Mouse (Mus musculus): ENCODE measurements around the gene Acadm.

Gene Acadm

GRCm38 (mm10) chr3:153944335-153944990 lies at the start of gene Acadm:
Gene Acadm (minus strand): TSS chr3:153944632.
- peak; percentile 99 for DNase-seq

DNA sequence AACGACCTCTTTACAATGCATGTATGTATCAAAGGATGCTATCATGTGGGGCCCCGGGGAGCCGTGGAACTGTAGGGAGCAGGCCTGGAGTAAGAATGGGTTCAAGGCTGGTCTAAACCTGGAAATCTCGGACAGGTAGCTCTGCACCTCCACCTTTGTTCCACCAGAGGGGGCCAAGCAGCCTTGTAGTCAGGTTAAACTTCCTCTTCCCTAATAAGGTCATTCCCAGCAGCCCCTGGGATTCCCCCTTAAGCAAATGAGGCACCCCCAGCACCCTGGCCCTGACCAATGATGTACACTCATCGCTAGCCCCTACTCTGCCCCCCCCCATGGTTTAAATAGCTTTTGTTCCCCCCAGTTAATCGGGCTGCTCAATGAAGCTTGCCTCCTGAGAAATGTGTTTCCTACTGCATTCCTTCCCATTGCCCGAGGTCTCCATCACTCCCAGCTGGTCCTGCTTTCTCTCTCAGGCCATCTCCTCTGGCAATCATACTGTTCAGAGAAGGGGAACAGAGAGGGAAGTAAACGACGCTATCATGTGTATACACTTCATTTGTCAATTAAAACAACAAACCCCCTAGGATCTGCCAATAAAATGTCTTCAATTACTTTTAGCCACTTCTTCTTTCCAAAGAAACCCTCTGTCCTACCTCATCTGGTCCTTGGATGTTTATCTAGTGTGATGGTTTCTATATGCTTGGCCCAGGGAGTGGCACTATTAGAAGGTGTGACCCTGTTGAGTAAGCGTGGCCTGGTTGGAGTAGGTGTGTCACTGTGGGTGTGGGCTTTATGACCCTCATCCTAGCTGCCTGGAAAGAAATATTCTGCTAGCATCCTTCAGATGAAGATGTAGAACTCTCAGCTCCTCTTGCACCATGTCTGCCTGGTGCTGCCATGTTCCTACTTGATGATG lies 40.3 kb upstream of the Acadm start:
- DNase-seq: peak; percentile 50

- DNase-seq: no peak
These were observed 36.2 kb upstream of the Acadm start for GRCm38 (mm10) chr3:153980611-153981010.

DNA sequence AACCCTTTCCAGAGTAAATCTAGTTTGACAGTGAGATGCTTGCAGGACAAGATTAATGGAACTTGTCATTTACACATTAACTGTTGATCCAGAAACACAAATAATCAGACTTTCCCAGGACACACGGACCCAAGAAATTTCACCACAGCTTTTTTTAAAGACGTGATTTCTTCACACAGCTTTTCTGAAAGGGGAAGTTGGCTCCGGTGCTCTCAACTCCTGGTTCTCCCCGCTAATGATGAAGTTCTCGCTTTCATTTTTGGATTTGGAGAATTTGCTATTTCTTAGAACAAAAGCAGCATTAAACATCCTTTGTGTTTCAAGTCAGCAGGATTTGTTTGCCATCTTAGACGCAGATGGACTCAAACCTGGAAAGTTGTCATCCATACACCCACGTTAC lies 31.4 kb upstream of the Acadm start:
- no peak for DNase-seq

- no peak for DNase-seq
These were observed 30.6 kb upstream of the Acadm start for GRCm38 (mm10) chr3:153975060-153975459.

- no peak for DNase-seq
These were observed 29.7 kb upstream of the Acadm start for GRCm38 (mm10) chr3:153973949-153974760.

- DNase-seq: no peak
These were observed 28.9 kb upstream of the Acadm start, which contains the start of gene Slc44a5 for GRCm38 (mm10) chr3:153973171-153973948. Gene Slc44a5 (plus strand): TSS chr3:153973436.

- no peak for DNase-seq
These were observed 25.0 kb upstream of the Acadm start for GRCm38 (mm10) chr3:153969451-153969850.

GRCm38 (mm10) chr3:153968549-153968948 lies 24.1 kb upstream of the Acadm start:
- peak; percentile 76 for DNase-seq

DNA sequence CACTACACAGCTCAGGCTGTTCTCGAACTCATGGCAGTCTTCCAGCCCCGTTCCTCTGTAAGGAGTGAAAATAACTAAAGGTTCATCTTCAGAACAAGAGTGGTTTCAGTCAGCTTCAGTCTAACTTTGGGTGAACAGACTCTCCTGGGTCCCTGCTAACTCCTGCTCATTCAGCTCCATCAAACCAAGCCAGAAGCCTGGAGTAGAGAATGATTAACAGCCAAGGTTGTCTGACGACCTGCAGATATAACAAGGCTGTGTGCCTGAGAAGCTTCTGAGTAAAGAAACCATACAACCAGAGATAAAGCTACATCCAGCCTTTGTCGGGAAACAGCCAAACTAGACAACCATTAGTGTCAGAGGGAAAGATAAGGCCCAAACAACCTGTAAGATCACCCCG lies 23.0 kb upstream of the Acadm start:
- DNase-seq: no peak

DNA sequence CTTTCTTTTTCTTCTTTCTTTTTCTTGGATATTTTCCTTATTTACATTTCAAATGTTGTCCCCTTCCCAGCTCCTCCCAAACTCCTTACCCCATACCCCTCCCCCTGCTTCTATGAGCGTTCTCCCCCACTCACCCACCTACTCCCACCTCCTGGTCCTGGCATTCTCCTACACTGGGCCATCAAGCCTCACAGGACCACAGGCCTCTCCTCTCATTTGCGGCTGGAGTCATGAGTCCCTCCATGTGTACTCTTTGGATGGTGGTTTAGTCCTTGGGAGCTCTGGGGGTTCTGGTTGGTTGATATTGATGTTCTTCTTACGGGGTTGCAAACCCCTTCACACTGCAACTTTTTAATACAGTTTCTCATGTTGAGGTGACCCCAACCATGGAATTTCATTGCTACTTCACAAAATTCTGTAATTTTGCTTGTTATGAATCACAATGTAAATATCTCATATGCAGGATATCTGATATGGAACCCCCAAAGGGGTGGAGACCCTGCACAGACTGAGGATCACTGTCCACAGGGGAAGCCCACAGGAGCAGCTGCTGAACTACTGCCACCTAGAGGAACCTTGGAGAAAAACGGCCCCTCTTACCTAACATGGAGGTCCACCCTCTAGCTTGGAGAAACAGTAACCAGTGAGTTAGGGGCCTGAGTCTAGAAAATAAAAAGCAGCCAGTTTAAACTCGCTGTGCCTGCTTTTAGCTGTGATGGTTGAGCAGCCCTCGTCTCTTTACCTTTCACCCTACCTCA lies 17.4 kb upstream of the Acadm start:
- peak; percentile 39 for DNase-seq

GRCm38 (mm10) chr3:153960884-153961283 lies 16.5 kb upstream of the Acadm start:
- DNase-seq: no peak

- DNase-seq: no peak
These were observed 15.3 kb upstream of the Acadm start for GRCm38 (mm10) chr3:153959731-153960207.

GRCm38 (mm10) chr3:153959035-153959730 lies 14.8 kb upstream of the Acadm start:
- DNase-seq: no peak

GRCm38 (mm10) chr3:153957916-153958315 lies 13.5 kb upstream of the Acadm start:
- DNase-seq: no peak

DNA sequence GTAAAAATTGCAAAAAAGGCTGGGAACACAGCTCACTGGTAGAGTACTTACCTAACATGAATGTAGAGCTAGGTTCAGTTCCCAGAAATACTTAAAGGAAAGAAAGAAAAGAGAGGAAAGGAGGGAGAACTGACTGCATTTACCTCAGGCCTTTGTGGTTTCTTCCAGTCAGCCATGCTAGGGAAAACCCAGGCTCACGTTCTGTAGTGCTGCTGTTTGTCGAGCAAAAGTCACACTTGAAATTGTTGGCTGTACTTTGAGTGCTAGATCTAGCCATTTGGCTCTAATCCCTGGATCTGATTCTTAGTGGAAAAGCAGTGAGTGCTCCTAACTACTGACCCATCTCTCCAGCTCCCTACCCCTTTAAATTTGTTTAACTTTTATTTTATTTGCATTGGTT lies 3.7 kb upstream of the Acadm start:
- DNase-seq: no peak

DNA sequence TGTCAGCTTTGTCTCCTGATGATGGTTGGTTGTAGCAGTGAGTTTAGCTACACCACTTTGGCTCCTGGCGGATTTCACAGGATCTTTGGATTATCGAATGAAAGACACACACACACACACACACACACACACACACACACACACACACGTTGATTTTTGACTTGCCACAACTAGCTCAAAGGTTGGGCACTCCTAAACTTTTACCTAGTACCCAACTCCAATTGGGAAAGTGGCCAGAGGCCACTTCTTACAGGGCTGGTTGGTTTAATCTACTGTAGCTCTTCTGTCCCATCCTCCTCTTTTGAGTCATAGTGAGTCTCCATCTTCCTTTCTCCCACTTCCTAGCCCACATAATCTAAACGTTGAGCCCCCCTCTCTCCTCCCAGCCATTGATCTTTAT lies 2.8 kb upstream of the Acadm start:
- no peak for DNase-seq

DNA sequence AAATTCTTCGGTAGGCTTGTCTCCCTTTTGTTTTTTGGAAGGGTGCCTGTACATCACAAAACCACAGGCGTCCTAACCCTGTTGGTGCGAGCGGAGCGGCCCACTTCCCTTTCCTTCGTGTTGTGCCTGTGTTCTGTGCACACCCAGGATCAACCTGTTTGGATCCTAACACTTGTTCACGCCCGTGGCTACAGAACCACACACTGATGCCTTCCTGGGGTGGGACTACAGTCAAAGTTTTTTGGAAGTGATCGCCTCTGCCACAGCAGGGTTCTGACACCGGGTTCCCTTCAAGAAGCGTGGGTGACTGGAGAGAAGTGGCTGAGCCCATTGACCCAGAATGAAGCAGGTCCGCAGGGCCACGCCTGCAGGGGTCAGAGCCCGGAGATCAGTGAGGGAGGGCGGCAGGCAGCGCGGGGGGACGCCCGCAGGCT lies 514 bp downstream of the Acadm start:
- no peak for DNase-seq

- no peak for DNase-seq
These were observed 1.3 kb downstream of the Acadm start for GRCm38 (mm10) chr3:153943003-153943640.

GRCm38 (mm10) chr3:153941613-153942012 lies 2.8 kb downstream of the Acadm start:
- DNase-seq: no peak
